Mouse (Mus musculus): ENCODE measurements around the gene Ttc39d. TPM values are rescaled to one million over a fixed set of nuclear protein-coding genes. Genes with fewer than 3 reads are reported as not detected.
"Not testable (repeated sequence)": the region's sequence is repeated elsewhere in the genome, so short reads cannot be mapped to it uniquely, and the experiment has no call there.

The Ttc39d gene
- total RNA-seq (2015), result not detected in 2 replicates
- total RNA-seq (2017), result 0.15 TPM in 1 of 2 replicates, not detected in the other

DNA sequence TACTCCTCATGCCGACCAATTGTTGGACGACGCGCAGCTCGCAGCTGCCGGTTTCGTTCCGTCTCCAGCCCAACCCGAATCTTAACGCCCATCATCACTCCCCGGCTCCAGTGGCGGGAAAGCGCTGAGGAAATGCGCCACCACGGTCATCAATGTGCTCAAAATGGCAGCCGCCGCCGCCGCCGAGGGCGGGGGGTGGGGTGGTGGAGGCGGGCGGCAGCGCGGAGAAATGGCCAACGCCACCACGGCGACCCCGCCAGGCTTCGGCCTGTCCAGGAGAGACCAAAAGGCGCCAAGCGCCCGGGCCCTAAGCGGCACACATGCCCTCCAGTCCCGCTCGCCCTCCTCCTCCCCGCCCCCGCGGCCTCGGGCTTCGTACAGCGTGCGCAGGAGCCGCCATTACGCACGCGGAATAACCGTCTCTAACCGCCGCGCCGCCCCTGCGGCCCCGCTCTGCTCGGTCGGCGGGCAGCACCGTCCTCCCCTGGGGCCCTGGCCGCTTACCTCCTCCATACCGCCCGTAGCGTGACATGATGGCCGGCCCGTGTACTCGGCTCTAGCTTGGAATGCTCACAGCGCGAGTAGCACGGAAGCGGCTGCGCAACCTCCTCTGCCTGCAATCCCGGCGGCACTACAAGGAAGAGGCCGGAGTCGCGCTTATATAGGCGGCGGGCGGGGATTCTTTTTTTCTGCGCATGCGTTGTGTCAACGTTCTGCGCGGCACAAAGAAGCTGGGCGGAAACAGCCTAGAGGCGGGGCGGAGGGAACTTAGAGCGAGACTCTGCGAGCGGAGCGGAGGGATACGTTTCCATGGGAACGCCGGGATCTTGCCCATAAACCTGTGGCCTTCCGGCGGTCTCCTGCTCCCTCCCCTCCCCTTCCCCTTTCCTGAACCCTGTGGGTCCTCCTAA, at the start of gene Ttc39d, which contains the start of gene Srsf7:
TSS of gene Ttc39d (plus strand) at position 790 of the 911 bp plus-strand sequence.
TSS of gene Srsf7 (minus strand) at position 637 of the 911 bp plus-strand sequence.
- peak; percentile 83 for ATAC-seq (ENCODE audit: poor library complexity, severe bottlenecking)

- no peak for ATAC-seq (ENCODE audit: poor library complexity, severe bottlenecking)
These were observed 49.8 kb upstream of the Ttc39d start for GRCm38 (mm10) chr17:80157489-80157888.

DNA sequence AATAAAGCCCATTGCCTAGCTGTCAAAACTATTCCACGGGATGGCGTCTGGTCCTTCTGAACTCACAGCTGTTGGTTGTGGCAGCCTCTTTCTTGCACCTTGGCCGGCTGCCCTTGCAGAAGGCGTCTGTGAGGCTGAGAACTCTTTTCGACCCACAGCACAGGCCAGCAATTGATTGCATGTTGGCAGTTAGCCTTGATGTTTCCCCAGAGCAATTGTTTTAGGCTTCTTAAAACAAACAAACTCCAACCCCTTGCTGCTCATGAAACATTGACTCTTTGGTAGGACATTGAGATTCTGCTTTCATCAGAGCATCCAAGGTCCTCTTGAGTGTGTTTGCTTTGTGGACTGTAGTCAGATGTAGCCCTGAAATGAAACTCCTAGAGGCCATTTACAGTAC, 46.8 kb upstream of the Ttc39d start:
- no peak for ATAC-seq (ENCODE audit: poor library complexity, severe bottlenecking)

GRCm38 (mm10) chr17:80163991-80164390, 43.3 kb upstream of the Ttc39d start:
- no peak for ATAC-seq (ENCODE audit: poor library complexity, severe bottlenecking)

DNA sequence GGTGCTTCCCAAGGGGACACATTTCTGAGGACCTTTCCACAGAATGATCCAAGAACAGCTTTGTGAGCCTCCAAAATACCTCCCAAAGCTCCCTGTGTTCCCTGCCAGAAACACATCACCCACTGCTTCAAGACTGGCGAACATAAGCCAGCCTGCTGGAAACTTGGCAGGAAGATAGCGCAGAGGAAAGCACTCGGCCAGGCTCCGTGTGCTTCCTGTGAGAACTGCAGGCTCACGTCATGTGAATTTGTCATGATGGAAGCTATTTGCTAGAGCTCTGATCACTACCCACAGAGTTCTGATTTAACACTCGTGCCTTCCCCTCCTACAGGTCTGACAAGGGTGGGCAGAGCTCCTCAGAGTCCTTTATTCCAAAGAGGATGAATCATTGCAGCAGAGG, 41.5 kb upstream of the Ttc39d start:
- ATAC-seq (ENCODE audit: poor library complexity, severe bottlenecking), result no peak

- no peak for ATAC-seq (ENCODE audit: poor library complexity, severe bottlenecking)
These were observed 40.9 kb upstream of the Ttc39d start for GRCm38 (mm10) chr17:80166346-80166745.

DNA sequence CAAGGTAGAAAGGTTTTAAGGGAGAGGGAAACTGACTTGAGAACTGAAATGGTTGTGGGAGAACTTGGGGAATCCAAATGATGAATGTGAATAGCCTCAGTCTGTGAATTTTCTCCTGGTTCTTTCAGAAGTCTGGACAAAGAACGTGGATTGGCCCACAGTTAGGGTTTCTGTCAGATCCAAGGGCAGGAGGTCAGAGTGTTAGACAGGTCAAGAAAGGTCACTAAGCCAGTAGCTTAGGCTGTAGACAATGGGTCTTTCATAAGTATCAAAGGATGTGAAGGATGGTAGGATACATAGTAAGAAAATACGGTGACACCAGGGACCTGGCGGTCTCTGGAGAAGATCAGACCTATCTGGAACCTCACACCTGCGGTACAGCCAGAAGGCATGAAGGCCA, 39.8 kb upstream of the Ttc39d start:
- ATAC-seq (ENCODE audit: poor library complexity, severe bottlenecking), result no peak

- no peak for ATAC-seq (ENCODE audit: poor library complexity, severe bottlenecking)
These were observed 39.4 kb upstream of the Ttc39d start for GRCm38 (mm10) chr17:80167851-80168251.

GRCm38 (mm10) chr17:80168425-80169182, 38.7 kb upstream of the Ttc39d start:
- no peak for ATAC-seq (ENCODE audit: poor library complexity, severe bottlenecking)

DNA sequence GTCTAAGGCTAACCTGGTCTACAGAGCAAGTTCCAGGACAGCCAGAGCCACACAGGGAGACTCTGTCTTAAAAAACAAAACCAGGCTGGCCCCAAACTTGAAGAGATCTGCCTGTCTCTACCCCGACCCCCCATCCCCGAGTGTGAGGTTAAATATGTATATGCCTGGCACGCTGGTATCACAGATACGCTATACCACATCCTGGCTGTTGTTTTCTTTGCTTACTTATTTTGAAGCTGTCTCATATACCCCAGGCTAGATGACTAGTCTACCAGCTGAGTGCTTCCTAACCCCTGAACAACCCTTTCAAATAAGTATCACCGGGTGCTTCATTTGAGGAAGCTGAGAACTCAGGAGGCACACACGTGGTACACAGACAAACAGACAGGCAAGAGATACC, 37.5 kb upstream of the Ttc39d start:
- no peak for ATAC-seq (ENCODE audit: poor library complexity, severe bottlenecking)

GRCm38 (mm10) chr17:80170951-80171350, 36.3 kb upstream of the Ttc39d start:
- ATAC-seq (ENCODE audit: poor library complexity, severe bottlenecking), result no peak

- no peak for ATAC-seq (ENCODE audit: poor library complexity, severe bottlenecking)
These were observed 35.3 kb upstream of the Ttc39d start for GRCm38 (mm10) chr17:80171948-80172347.

- ATAC-seq (ENCODE audit: poor library complexity, severe bottlenecking), result peak; percentile 80
These were observed 34.5 kb upstream of the Ttc39d start for GRCm38 (mm10) chr17:80172761-80173160.

- no peak for ATAC-seq (ENCODE audit: poor library complexity, severe bottlenecking)
These were observed 33.6 kb upstream of the Ttc39d start for GRCm38 (mm10) chr17:80173708-80174107.

- ATAC-seq (ENCODE audit: poor library complexity, severe bottlenecking), result peak; percentile 19
These were observed 33.1 kb upstream of the Ttc39d start for GRCm38 (mm10) chr17:80174146-80174545.

GRCm38 (mm10) chr17:80174699-80175385, 32.4 kb upstream of the Ttc39d start:
- ATAC-seq (ENCODE audit: poor library complexity, severe bottlenecking), result peak; percentile 30

DNA sequence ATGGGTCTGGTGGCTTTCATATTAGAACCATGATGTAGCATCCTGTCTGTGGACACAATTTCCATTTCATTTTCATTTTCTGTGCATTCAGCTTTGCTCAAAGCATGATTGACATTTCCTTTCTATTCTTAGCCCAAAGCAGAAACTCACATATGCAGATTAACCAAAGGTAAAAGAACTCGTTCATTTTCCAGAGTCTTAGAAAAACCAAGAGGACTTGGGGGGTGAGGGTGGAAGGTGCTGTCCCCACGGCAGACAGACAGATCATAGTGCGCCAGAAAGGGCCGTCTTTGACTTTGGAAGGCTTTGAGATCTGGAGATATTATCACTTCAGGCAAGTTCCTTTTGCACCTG, 31.9 kb upstream of the Ttc39d start:
- peak; percentile 1; the same call in 1 of the 2 replicates for ATAC-seq (ENCODE audit: poor library complexity, severe bottlenecking)

GRCm38 (mm10) chr17:80175966-80176365, 31.3 kb upstream of the Ttc39d start:
- ATAC-seq (ENCODE audit: poor library complexity, severe bottlenecking), result no peak

- ATAC-seq (ENCODE audit: poor library complexity, severe bottlenecking), result not testable (repeated sequence)
These were observed 28.4 kb upstream of the Ttc39d start for GRCm38 (mm10) chr17:80178846-80179245.

- ATAC-seq (ENCODE audit: poor library complexity, severe bottlenecking), result peak; percentile 97
These were observed 27.3 kb upstream of the Ttc39d start for GRCm38 (mm10) chr17:80179959-80180358.

GRCm38 (mm10) chr17:80180468-80180867, 26.8 kb upstream of the Ttc39d start:
- ATAC-seq (ENCODE audit: poor library complexity, severe bottlenecking), result no peak

Measured in megakaryocyte, adult 5-6 weeks (primary cell).